Mouse (Mus musculus) megakaryocyte, adult 5-6 weeks (primary cell): ENCODE results near the gene Rps6kc1. TPM values are rescaled to one million over a fixed set of nuclear protein-coding genes. Genes with fewer than 3 reads are reported as not detected.

Experiments
- total RNA-seq, 2 experiments: library from RNA; stranded (forward) in 1 of 2; stranded (reverse) in 1 of 2; fragments of 153-499, 151-499 nt in 1 of 2; fragments of 221-1000, 200-1000 nt in 1 of 2; gene quantifications; 2 replicates each; pipeline versions ENCODE4 v1.2.3 to v1.2.4; 2015 to 2017

Gene Rps6kc1
- total RNA-seq, 2 experiments from 2014 or later, result 6.8 to 15.6 TPM

Other genes starting within 250 kb of the Rps6kc1 start
- 24.1 and 31.6 TPM in 2 replicates for gene Angel2, start 13.3 kb upstream of the Rps6kc1 start, total RNA-seq (2015)
- gene Angel2, start 13.3 kb upstream of the Rps6kc1 start, total RNA-seq (2017), result 28.3 and 31.6 TPM in 2 replicates
- not detected in 2 replicates for gene Vash2, start 67.5 kb upstream of the Rps6kc1 start, total RNA-seq (2015)
- 0.07 TPM in 1 of 2 replicates, not detected in the other for gene Vash2, start 67.5 kb upstream of the Rps6kc1 start, total RNA-seq (2017)
- 52.7 and 55.5 TPM in 2 replicates for gene Flvcr1, start 114.4 kb upstream of the Rps6kc1 start, total RNA-seq (2015)
- gene Flvcr1, start 114.4 kb upstream of the Rps6kc1 start, total RNA-seq (2017), result 45.4 and 57.0 TPM in 2 replicates
- not detected in 2 replicates for gene Spata45, start 124.9 kb upstream of the Rps6kc1 start, total RNA-seq (2015)
- gene Spata45, start 124.9 kb upstream of the Rps6kc1 start, total RNA-seq (2017), result not detected in 2 replicates
- gene Tatdn3, start 151.2 kb upstream of the Rps6kc1 start, total RNA-seq (2015), result 20.0 and 24.7 TPM in 2 replicates
- gene Tatdn3, start 151.2 kb upstream of the Rps6kc1 start, total RNA-seq (2017), result 9.9 and 11.8 TPM in 2 replicates
- 7.3 and 8.1 TPM in 2 replicates for gene Nsl1, start 151.2 kb upstream of the Rps6kc1 start, total RNA-seq (2015)
- 19.7 and 22.0 TPM in 2 replicates for gene Nsl1, start 151.2 kb upstream of the Rps6kc1 start, total RNA-seq (2017)
- gene Batf3, start 186.1 kb upstream of the Rps6kc1 start, total RNA-seq (2015), result 5.2 and 11.7 TPM in 2 replicates
- gene Batf3, start 186.1 kb upstream of the Rps6kc1 start, total RNA-seq (2017), result 1.8 and 3.4 TPM in 2 replicates